Mouse (Mus musculus) megakaryocyte, embryonic 14.5 days (primary cell): ENCODE measurements at regions not wholly inside any gene's neighbourhood (a gene's known extent, or its start where the extent isn't known, plus 50 kb on each side); places are given as distances from the start of the nearest gene placed in this dataset.

Experiments used
- FLI1 ChIP-seq: IDR thresholded peaks from 2 replicates; pipeline ENCODE4 v1.6.1; 2012; ENCODE audit warnings: low read length, inconsistent platforms, mixed read lengths
- GATA1 ChIP-seq: IDR thresholded peaks from 3 replicates; pipeline ENCODE4 v1.6.1; 2012; ENCODE audit warnings: mixed read lengths, low read length, inconsistent platforms, borderline replicate concordance

DNA sequence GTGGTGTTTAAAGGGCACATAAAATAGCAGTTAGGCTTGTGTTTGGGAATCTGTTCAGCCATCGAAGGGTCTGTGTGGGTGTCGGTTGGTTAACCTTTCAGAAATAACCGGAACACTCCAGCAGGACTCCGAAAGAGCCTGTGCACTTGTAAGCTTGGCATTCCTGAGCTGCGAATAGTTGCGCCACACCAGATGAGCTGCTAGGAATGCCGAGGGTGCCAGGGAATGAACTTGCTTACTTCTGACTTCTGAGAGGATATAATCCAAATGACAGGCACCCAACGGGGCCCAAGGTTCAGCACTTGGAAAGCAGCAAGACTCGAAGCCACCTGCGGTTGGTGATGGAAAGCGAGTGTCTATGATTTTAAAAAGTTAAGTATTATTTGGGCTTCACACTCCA, 179.1 kb upstream of the Ddhd1 start:
- TF ChIP-seq GATA1 (no peak), FLI1 (no peak)
